Mouse (Mus musculus): ENCODE data around the gene Cntn1.

DNA sequence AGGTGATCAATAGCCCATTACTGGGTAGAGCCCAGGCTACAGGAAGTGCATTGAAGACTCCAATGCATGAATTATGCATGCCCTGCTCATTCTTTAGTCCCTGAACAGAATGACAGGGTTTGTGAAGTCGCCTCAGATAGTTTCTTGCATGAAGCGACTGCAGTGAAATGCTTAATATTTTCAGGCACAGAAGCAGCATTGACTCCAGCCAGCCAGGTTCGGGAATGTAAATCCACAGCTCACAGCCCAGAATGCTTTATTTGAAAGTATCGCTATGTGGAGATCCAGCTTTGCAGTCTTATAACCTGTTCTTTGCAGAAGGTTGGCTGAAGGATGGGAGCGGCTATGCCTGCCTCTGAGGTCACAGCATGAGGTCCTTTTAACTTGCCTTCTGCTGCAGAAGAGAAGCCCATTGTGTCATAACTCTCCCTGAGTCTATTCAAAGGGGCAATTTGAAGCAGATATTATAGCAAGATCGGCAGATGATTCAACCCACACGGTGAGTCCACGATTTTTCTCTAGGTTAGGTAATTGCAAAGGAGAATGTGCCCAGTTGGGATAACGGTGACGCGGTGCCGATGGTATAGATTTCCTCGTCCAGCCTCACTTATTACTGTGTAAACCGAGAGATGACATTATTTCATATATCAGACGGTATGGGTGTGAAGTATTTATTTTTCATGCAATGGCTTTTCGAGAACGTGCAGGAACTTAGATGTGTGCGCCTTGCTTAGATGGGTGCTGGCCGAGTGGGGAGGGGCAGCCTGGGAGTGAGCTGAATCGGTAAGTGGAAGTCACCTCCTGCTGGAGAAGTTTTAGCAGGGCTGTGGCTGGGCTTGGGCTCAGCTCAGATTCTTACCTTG, 110.4 kb downstream of the Cntn1 start:
- TF ChIP-seq EP300 (optimal IDR thresholded peaks at IDR 0.05) (no peak), CTCF (IDR thresholded peaks at IDR 0.05; ENCODE audit: low read depth) (peak; percentile 20; the same call in 1 of the 2 replicates)
